Mouse (Mus musculus) kidney, postnatal 0 days (tissue): ENCODE data around the gene Man1b1. TPM values are rescaled to one million over a fixed set of nuclear protein-coding genes. Genes with fewer than 3 reads are reported as not detected.
A peak's percentile ranks its signal among the peaks of the same experiment; 100 is the strongest.

ENCODE experiments used
- ATAC-seq: fragments of 200-750 bp; cut with Nextera tagmentation; replicated peaks from 2 replicates; pipeline ENCODE4 v1.8.0; 2017; ENCODE audit warnings: low read depth, moderate number of reproducible peaks, moderate TSS enrichment, moderate library complexity; ENCODE audit not compliant: low FRiP score
- DNase-seq: peaks from one replicate; pipeline ENCODE4 v3.0.0-alpha.2; 2016; ENCODE audit warnings: low spot score
- H3K27ac ChIP-seq: fragments of 300-500 bp; sonication (generic); 2 replicates; pipeline ENCODE4 v1.5.1; 2014; ENCODE audit warnings: mild to moderate bottlenecking
- H3K27me3 ChIP-seq: fragments of 300-500 bp; sonication (generic); 2 replicates; pipeline ENCODE4 v1.6.1; 2014; ENCODE audit warnings: low read length, mixed read lengths; ENCODE audit not compliant: insufficient read depth
- H3K36me3 ChIP-seq: fragments of 300-500 bp; sonication (generic); 2 replicates; pipeline ENCODE4 v1.6.1; 2014; ENCODE audit warnings: low read length, mixed read lengths; ENCODE audit not compliant: insufficient read depth
- H3K4me1 ChIP-seq: fragments of 300-500 bp; sonication (generic); replicated peaks from 2 replicates; pipeline ENCODE4 v1.6.1; 2014; ENCODE audit warnings: antibody characterized with exemption, low read length, mixed read lengths; ENCODE audit not compliant: insufficient read depth
- H3K4me2 ChIP-seq: fragments of 300-500 bp; sonication (generic); 2 replicates; pipeline ENCODE4 v1.6.1; 2014; ENCODE audit warnings: mild to moderate bottlenecking, low read length, moderate library complexity, mixed read lengths
- H3K4me3 ChIP-seq: fragments of 300-500 bp; sonication (generic); replicated peaks from 2 replicates; pipeline ENCODE4 v1.5.1; 2014; ENCODE audit warnings: low read depth, low read length
- H3K9ac ChIP-seq: fragments of 300-500 bp; sonication (generic); 2 replicates; pipeline ENCODE4 v1.6.1; 2014; ENCODE audit warnings: low read depth, low read length
- H3K9me3 ChIP-seq: fragments of 300-500 bp; sonication (generic); replicated peaks from 2 replicates; pipeline ENCODE4 v1.6.1; 2016; ENCODE audit warnings: low read length, inconsistent platforms, mixed read lengths
- CTCF ChIP-seq: IDR thresholded peaks from 2 replicates; pipeline ENCODE4 v1.5.1; 2016; ENCODE audit warnings: antibody characterized with exemption, low read depth, mild to moderate bottlenecking, moderate library complexity
- WGBS: fragments of 180-500 bp; shearing (Covaris S2); extraction: QIAGEN DNeasy Blood & Tissue Kit; methylation state at CpG from one replicate; pipeline ENCODE4 v1.1.7; 2014; 5-methylcytosine and 5-hydroxymethylcytosine counted together
- polyA plus RNA-seq: library from polyadenylated mRNA; unstranded; fragments of >200 nt; fragmentation: Nextera tagmentation; extraction: Ambion mirVana; gene quantifications from 2 replicates; pipeline ENCODE4 v1.2.1, GENCODE M21; 2015

The Man1b1 gene
- polyA plus RNA-seq, 1 experiment from 2014 or later, result 57.9 TPM

GRCm38 (mm10) chr2:25304657-25305541 lies 27.2 kb upstream of the Man1b1 start:
- Histone ChIP-seq H3K4me2 (peak overlapping the region; percentile 64), H3K36me3 (no peaks in the 10 kb centered on the region), H3K27me3 (peaks cover 5% of the 10 kb centered on the region; the same call in 1 of the 2 replicates), H3K9me3 (no peaks in the 10 kb centered on the region), H3K4me1 (peaks cover 3% of the 10 kb centered on the region; the same call in 1 of the 2 replicates), H3K4me3 (peak overlapping the region; percentile 24), H3K9ac (no peak overlapping the region), H3K27ac (no peak overlapping the region)
- ATAC-seq (0 out of 2 replicates have a peak, but pooled peaks have one; percentile 36), DNase-seq (peak; percentile 45)
- WGBS, result 2% methylated on average over 45 of the region's 45 CpGs
- TF ChIP-seq CTCF, result no peak

DNA sequence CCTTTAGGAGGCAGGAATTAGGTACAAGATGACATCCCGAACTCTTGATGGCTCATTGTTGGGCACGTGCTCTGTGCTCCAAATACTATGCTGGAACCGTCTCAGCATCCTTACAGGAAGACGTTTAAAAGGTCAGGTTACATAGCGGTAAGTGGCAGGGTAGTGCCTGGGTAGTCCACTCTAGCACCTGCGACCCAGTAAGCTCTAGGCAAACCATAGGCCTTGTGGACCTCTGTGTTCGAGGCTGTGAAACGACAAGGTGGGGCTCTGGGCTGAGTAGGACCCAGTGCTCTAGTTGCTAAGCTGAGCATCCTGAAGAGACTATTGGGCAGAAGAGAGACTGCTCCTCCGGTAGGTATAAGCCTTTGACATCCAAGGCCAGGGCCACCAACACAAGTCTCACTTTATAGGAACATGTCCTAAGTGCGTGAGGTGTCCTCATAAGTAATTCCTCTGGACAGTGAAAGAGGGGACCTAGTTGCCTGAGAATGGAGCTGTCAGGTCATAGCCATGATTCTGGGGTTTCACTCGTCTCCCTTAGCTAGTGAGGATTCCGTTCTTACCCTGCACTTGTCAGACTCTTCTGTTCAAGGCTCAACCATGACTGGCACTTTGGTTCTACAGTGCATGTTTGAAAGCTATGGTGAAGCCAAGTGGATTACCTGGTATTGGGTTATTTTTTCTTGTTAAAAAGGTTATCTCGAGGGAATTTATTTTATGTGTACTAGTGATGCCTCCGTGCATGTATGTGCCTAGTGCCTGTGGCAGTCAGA lies 26.4 kb upstream of the Man1b1 start:
- Histone ChIP-seq H3K27ac (no peak overlapping the region), H3K4me3 (no peak overlapping the region), H3K9me3 (no peaks in the 10 kb centered on the region), H3K4me1 (peaks cover 3% of the 10 kb centered on the region; the same call in 1 of the 2 replicates), H3K9ac (no peak overlapping the region), H3K36me3 (no peaks in the 10 kb centered on the region), H3K4me2 (peak overlapping the region; percentile 64), H3K27me3 (peaks cover 13% of the 10 kb centered on the region)
- no peak for ATAC-seq
- no peak for TF ChIP-seq CTCF
- WGBS, result 50% methylated on average over 14 of the region's 14 CpGs
- no peak for DNase-seq

- H3K9me3 ChIP-seq, result no peaks in the 10 kb centered on the region
- H3K4me2 ChIP-seq, result no peak overlapping the region
- ATAC-seq, result no peak
- H3K36me3 ChIP-seq, result no peaks in the 10 kb centered on the region
- H3K27me3 ChIP-seq, result peaks cover 33% of the 10 kb centered on the region
- no peak for TF ChIP-seq CTCF
- no peak overlapping the region for H3K4me3 ChIP-seq
- DNase-seq, result no peak
- H3K4me1 ChIP-seq, result peaks cover 2% of the 10 kb centered on the region; the same call in 1 of the 2 replicates
- WGBS, result 59% methylated on average over 10 of the region's 10 CpGs
- H3K27ac ChIP-seq, result no peak overlapping the region
- no peak overlapping the region for H3K9ac ChIP-seq
Observed at GRCm38 (mm10) chr2:25310180-25310579, 22.0 kb upstream of the Man1b1 start.

GRCm38 (mm10) chr2:25310969-25311368 lies 21.2 kb upstream of the Man1b1 start:
- DNase-seq (no peak), ATAC-seq (no peak)
- Histone ChIP-seq H3K27ac (no peak overlapping the region), H3K4me2 (0 out of 2 replicates have a peak overlapping the region, but pooled peaks have one; percentile 25), H3K4me1 (no peaks in the 10 kb centered on the region), H3K4me3 (no peak overlapping the region), H3K9me3 (no peaks in the 10 kb centered on the region), H3K27me3 (peaks cover 33% of the 10 kb centered on the region), H3K9ac (no peak overlapping the region), H3K36me3 (no peaks in the 10 kb centered on the region)
- 1% methylated on average over 22 of the region's 22 CpGs for WGBS
- no peak for TF ChIP-seq CTCF

- 4% methylated on average over 11 of the region's 11 CpGs for WGBS
- H3K4me1 ChIP-seq, result no peaks in the 10 kb centered on the region
- H3K9me3 ChIP-seq, result no peaks in the 10 kb centered on the region
- no peak overlapping the region for H3K9ac ChIP-seq
- ATAC-seq, result no peak
- no peak overlapping the region for H3K4me3 ChIP-seq
- peaks cover 33% of the 10 kb centered on the region for H3K27me3 ChIP-seq
- H3K4me2 ChIP-seq, result 0 out of 2 replicates have a peak overlapping the region, but pooled peaks have one; percentile 25
- DNase-seq, result no peak
- no peak for TF ChIP-seq CTCF
- H3K36me3 ChIP-seq, result no peaks in the 10 kb centered on the region
- H3K27ac ChIP-seq, result no peak overlapping the region
Observed at GRCm38 (mm10) chr2:25311491-25311891, 20.6 kb upstream of the Man1b1 start.
